Mouse (Mus musculus) liver, embryonic 14.5 days (tissue): ENCODE results near the gene Wdr53.
A peak's percentile ranks its signal among the peaks of the same experiment; 100 is the strongest.

Source experiments
- CTCF ChIP-seq: IDR thresholded peaks from 2 replicates; pipeline ENCODE4 v1.5.1; 2016; ENCODE audit warnings: antibody characterized with exemption, low read depth, control low read depth
- EP300 ChIP-seq: IDR thresholded peaks from 2 replicates; pipeline ENCODE4 v1.6.1; 2016; ENCODE audit warnings: antibody characterized with exemption, low read depth

GRCm38 (mm10) chr16:32202681-32203080, 44.3 kb upstream of the Wdr53 start:
- TF ChIP-seq CTCF (peak; percentile 89), EP300 (no peak)
